Mouse (Mus musculus): ENCODE results near the gene Acvr1. TPM values are rescaled to one million over a fixed set of nuclear protein-coding genes. Genes with fewer than 3 reads are reported as not detected.
A peak's percentile ranks its signal among the peaks of the same experiment; 100 is the strongest.

Acvr1 gene
- polyA plus RNA-seq, 1 experiment from 2014 or later = 1.5 TPM

DNA sequence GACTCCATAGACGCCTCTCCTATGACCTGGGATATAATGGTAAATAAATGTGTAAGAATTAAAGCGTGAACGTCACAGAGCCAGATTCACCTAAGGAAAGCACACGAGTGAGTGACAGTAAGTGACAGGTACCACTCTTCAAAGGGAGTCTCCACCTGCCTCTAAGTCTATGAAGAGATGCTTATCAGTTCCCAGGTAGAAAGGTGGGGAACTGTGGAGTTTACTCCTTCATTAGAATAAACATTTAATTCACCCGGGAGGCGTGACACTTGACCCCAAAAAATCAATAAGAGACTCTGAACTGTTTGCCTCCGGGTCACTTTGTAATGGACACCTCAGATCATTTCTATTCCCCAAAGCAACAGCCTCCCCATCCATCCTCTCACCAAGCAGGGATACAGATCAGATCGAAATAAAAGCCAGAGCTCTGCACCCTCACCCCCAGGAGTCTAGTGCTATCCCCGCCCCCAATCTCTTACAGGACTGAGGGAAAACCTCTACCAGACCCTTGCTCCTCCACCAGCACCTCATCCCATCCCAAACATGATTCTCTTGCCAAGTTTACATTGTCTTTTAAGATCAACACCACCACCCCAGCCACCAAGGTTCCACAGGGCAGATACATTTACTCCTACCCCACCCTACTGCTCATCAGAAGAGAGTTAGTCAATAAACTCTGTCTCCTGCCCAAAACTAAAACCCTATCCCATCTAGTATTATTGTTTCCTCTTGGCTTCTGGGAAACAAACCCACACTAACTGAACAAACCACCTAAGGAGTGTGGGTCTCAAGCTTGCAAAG lies 9.7 kb downstream of the Acvr1 start:
- no peak for DNase-seq (ENCODE audit: low spot score)

DNA sequence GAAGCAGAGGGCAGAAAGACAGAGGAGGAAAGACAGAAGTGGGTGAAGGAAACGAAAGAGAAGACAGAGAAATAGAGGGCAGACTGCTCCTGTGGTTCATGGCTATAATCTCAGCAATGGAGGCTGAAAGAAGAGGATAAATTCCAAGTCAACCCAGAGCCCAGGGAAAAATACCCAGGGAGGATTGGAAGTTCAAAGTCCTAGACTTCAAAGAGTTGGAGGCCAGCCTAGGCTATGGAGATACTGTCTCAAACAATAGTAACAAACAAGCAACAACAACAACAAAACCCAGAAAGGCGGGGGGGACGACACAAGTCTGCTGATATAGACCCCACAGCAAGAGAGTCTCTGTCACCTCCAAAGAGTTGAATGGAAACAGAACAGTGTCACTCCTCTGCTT lies 14.7 kb downstream of the Acvr1 start:
- DNase-seq (ENCODE audit: low spot score) = no peak

DNA sequence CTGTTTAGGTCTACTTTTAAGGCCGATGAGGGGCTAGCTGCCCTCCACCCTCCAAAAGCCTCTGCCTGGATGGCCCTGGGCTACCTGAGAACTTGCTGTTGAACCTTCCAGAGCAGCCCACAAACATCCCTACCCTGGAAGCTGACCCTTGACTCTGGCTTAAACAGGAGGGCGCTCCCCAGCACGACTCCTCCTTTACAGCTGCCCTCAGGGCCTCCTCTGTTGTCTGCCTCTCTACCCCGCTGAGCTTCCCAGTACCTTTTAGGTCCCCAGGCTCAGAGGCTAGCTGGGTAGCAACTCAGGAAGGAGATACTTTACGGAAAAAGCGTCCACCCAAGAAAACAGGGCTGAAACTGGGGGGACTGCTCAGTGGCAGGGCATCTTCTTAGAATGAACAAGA lies 15.1 kb downstream of the Acvr1 start:
- no peak for DNase-seq (ENCODE audit: low spot score)

DNA sequence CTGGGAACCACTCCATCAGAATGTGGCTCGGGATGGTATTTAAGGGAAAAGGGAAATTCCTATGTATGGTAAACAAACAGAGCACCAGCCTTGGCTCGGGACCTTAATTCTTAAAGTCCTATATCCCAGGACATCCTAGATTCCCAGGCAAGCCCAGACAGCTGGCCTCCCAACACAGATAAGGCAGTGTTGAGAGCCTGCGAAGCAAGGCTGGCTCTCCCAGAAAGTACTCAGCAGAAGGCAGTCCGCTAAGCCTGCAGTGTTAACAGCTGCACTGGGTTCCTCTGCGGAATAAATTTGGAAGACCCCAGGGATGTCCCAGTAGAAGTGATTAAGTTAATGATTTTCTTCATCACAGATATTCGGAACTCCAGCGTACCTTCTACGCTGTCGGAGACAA lies 16.5 kb downstream of the Acvr1 start:
- no peak for DNase-seq (ENCODE audit: low spot score)

DNA sequence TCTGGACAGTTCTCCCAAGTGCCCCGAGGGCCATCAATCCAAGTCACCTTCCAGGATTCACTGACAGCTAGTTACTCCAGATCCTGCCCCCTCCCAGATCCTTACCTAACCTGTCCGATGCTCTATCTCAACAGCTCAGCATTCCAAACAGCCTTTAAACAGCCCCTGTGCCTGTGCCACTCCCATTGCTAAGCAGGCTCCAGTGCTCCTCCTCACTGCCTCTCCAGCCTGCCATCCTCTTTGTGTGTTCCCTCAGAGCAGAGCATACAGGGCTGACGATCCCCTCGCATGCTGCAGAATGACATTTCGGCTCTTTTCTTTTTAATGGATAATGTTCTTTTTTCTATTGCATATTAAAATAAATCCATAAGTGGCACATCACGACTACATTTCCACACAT lies 17.0 kb downstream of the Acvr1 start:
- DNase-seq (ENCODE audit: low spot score) = no peak

DNA sequence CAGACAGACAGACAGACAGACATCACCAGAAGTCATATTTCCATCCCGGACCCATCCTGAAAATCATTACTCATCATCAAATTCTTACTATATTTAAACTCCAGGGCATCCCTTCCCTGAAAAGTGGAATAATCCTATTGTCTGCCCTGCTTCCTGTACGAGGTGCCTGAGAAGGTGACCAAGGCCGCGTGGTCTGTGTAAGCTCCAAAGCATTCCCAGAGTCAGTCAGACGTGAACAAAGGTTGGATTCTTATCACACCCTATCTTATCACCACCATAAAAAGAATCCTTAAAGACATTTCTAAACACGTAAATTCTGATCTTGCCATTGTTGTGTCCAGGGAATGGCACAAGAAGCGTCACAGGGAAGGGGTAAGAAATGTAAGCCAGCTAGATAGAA lies 18.0 kb downstream of the Acvr1 start:
- DNase-seq (ENCODE audit: low spot score) = no peak

DNA sequence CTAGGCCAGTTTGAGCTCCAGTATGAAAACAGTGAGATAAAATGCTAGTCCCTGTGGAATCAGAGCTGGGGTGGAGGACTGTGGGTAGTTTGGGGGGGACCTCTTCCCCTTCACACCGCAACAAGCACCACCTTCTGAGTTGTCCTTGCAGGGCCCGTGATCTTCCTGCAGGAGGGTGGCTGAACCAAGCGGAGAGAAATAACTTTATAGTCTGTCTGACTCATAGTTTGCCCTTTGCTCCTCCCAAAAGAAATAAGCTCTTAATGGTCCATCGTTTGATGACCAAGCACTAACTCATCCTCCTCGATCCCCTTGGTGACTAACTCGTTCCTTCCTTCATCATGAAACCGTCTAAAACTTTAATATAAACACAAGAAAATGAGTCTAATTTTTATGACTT lies 20.7 kb downstream of the Acvr1 start:
- DNase-seq (ENCODE audit: low spot score) = no peak

DNA sequence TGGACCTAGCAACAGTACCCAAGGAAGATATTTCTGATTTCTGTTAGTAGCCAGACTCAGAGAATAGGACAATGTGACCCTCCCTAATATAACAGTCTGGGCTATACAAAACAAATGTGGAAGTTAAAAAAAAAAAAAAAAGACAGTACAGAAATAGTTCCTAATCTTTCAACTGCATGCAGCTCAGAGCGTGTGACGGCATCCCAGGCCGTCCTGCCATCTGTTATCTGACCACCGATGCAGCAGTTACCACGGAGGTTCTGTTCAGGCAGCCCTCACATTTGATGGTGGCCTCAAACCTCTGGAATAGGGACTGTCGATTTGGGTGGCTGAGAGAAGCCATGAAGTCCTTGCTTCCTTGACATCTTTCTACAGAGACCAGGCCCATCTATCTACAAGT lies 22.6 kb downstream of the Acvr1 start:
- no peak for DNase-seq (ENCODE audit: low spot score)

DNA sequence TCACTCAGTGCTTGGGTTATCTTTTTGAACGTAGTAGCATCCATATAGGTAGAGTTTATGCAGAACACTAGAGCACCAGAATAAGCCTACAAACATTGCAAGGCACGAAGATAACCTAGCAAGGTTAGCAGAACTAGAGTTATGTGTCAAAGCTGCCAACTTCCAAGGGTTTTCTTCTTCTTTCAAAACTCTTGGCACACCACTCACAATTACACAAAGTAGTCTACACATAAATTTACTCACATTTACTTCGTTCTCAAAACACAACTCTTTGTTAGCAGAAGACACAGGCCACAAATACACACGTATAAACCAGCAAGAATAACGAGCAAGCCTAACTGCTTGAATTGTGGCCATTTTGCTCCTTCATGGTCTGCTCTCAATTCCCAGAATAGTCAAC lies 23.7 kb downstream of the Acvr1 start:
- no peak for DNase-seq (ENCODE audit: low spot score)

DNA sequence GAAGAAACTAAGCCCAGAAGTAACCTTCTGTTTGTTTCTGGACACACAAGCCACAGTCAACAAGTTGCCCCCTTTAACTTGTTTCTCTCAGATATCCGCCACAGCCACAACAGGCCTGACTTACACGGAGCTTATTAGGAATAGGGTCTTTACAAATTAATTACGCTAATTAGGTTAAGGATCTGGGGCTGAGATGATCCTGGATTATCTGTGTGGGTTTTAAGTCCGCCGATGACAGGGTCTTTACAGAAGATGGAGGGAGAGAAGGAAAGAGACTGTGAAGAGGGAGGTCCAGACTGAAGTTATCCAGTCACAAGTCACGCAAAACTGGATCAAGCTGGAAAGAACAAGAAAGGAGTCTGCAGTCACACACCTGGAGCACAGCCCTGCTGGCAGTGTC lies 28.8 kb downstream of the Acvr1 start:
- DNase-seq (ENCODE audit: low spot score) = no peak

DNA sequence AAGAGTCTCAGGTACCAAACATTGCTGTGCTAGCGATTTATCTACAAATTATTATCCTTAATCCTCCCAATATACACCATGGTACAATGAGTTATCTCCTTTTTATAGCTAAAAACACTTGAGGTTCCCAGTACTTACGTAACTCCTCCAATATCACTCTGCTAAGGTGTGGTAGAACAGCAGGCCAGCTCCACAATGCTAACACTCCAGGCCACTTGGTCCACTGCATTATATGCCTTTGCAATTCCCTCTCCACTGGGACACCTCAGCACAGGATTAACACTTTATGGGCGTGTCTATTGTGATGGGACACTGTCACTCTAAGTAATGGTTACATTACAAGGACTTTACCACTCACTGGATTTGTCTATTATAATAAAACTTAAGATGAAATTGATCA lies 30.2 kb downstream of the Acvr1 start:
- DNase-seq (ENCODE audit: low spot score) = no peak

DNA sequence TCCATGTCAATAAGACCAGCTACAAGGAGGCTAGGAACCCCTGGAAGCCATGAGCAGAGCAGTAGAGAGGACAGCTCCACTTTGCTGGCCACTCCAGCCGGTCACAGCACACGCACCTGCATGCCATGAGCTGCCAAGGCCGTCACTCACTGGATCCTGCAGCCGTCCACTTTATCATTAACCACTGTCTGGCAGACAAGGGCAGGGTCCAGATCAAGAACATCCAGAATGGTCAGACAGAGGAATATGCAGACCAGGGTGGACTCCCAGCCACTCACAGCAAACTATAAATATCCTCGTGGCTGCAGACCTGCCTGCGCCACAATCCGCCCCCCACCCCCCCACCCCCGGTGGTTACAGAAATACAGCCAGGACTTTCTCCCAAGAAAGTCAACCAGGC lies 31.7 kb downstream of the Acvr1 start:
- no peak for DNase-seq (ENCODE audit: low spot score)

DNA sequence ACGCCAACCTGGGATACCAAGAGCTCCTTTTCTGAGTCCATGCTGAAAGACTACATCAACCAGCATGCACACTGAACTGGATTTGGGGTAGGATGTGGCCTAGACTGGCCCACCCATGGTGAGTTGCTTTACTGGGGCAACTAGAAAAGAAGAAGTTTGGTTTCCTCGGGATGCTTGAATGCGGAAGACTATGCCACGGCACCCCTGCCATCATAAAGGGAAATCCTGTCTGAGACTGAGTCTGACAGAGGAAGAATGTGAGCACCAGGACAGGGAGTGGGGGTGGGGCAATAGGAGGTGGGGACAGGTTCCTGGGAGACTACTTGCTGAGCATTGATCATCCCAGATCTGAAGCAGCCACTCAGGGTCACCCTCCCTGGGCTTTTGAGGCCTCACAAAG lies 32.6 kb downstream of the Acvr1 start:
- DNase-seq (ENCODE audit: low spot score) = no peak

DNA sequence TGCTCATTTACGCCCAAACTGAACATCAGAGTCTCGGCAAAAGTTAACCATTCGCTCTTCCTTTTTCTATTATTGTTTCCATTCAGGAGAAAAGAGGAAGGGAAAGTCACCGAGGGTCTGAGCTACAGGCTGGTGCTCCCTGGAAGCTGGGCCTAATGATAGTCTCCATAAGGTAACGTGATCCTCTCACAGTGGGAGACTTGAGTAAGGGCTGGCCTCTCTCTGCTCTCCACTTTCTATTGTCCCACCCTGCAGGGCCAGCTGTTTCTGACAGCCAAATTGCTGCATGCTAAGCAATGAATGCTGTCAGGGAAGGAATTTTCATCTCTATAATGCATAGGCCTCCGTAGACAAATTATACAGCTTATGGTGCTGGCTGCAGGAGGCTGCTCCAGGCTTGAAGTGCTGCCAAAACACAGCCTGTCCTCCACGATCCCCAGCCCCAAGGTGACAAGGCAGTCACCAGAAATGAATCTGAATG lies 33.4 kb downstream of the Acvr1 start:
- DNase-seq (ENCODE audit: low spot score) = no peak

DNA sequence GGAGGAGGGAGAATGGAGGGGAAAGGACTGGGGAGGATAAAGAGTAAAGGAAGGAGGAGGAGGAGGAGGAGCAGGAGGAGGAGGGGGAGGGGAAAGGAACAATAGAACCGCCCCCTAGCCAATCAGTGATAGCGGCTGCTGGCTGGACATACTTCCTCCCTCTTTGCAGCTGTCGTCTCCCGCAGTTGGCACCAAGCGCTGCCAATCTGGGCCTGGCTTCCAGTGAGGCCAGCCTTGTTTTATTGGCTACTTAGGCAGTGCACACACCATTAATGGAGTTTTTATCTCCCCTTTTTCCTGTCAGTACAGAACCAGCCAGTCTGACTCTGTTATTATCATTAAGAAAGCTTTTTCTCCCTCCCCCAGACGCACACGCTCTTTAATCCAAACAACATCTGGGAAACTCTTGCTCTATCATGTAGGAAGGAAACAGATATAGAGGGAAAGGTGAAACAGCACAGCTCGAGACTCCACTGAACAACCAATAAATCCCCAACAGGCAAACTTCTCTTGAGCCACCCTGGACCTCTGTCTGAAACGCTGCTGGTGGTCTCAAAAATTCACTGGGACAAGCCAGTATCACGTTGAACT lies 34.6 kb downstream of the Acvr1 start:
- DNase-seq (ENCODE audit: low spot score) = peak; percentile 33

DNA sequence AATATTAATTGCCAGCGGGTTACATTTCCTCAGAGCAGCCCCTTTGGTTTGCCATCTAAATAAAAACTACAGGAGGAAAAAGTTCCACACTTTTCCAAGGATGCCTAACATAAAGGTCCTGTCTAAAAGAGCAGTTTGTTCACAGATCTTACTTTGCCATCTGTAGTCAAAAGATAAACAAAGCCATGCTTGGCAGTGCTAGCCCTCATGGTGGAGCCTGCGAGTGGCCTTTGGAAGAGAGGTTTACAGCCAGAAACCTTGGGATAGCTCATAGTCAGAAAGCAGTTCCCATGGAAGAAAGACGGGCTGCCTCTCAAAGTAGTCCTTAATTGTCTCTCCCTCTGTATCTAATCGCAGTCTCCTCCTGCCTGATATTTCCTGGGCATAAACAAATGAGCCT lies 36.4 kb downstream of the Acvr1 start:
- no peak for DNase-seq (ENCODE audit: low spot score)

DNA sequence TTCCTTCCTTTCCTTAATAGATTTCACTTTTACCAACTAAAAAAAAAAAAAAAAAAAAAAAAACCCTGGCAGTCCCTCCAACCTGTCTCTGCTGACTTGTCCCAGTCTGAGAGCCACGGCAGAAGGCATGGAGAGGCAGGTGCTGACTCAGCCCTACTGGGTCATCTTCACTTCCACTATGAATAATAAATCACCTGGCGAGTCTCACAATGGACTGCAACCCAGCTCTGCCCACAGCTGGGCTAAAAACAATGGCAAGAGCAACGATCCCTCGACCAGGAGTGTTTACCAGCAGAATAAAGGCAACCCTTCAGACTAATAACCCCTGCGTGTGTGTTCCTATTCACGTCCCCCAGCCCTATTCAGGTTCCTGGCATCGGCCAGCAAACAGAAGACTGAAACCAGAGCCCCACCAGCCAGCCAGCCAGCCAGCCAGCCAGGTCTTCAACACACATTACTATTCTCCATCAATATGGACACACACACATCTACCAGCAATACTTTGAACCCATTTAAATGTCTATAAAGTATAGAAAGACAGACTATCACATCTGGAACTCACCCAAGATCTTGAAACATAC lies 37.0 kb downstream of the Acvr1 start:
- DNase-seq (ENCODE audit: low spot score) = no peak

DNA sequence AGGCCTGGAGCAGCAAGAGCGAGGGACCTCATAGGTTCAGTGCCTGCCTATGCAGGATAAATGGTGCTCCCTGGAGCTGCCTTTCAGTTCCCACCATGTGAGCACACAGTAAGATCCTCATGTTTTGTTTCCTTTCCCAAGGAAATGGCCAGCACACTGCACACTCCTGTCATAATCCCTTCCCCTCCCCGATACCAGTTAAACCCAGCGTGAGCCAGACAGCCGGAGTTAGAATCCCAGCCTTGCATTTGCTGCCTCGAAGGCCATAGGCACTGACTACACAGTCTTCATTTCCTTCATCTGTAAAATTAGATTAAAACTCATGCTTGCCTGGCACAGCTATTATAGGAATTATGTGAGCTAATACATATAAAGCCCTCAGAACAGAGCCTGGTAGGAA lies 37.6 kb downstream of the Acvr1 start:
- no peak for DNase-seq (ENCODE audit: low spot score)

DNA sequence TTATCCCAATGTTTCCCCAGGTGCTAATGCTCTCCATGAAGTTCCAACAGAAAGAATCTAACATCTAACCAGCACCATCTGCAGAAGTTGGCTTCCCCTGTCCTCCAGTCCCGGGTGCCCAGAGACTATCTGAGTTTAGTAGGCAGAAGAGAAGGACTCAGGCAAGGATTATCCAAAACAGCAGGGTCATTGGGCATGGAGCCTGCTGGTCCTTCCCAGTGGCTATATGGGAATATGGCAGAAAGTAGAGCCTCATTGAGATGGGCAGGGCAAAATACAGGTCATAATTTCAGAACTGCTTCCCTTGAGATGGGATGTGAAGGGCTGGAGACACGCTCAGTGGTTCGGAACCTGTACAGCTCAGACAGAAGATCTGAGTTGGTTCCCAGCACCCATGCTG lies 39.2 kb downstream of the Acvr1 start:
- no peak for DNase-seq (ENCODE audit: low spot score)

DNA sequence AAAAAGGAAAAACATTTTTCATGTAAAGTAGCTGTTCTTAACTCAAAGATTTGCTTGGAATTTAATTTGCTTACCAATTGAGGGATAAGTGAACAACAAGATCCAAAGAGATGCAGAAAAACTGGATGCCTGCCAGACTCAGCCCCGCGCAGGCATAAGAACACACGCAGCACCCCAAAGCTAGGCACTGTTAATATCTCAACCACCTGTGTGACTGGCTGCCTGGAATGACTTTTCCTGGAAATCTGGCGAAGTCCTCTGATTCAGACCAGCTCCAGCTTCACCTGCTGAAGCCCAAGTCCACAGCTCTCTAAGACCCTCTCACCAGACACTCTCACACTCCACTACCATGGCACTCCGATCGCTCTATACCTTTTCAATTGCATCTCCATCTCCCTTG lies 42.6 kb downstream of the Acvr1 start:
- no peak for DNase-seq (ENCODE audit: low spot score)

DNA sequence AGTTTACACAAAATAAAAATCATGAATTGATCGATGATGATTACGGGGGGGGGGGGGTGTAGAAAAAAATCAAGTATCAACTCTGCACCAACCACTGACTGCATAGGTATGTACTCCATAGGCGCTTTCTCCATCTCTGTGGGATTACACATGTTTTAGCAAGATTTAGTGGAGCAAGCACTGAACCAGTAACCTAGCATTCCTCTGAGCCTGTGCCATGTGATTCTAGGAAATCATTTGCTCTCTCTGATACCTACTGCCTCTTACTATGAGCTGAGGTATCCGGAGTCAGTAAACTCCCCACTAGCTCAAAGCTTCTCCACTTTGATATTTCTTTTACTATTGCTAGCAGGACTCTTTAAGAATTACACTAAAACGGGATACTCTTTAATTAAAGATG lies 43.1 kb downstream of the Acvr1 start:
- no peak for DNase-seq (ENCODE audit: low spot score)

DNA sequence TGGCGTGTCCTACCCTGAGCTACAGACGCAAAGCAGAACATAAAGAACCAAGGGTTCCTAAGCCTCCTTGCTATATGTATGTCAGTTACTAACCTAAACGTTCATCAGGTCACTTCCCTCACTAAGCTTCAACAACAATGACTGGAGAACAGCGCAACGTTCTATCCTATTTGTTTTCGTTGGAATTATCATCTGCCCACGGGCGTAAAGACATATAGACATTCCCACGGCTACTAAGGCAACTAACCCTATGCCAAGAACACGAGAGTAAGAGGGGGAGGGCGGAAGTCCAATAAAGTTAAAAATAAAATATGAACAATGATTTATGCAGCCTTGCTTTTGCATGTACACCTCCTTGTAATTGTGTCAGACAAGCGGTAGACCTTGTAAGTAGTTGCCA lies 43.9 kb downstream of the Acvr1 start:
- DNase-seq (ENCODE audit: low spot score) = no peak

DNA sequence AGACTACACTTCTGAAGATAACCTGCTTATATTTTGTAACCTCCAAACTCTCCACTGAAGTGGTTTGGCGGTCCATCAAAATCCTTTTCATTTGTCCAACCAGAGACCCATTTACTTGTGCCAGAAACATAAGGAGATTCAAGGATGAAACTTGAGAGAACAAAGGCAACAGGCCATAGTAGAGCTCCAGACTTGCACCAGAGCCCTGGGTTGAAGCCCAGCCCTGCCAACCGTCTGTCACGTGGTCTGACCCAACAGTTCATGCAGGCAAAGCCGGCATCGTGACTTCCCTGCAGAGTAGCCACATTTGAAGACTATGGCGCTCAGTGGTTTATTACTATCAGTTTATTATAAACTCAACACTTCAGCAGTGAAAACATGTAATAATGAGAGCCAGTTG lies 45.3 kb downstream of the Acvr1 start:
- no peak for DNase-seq (ENCODE audit: low spot score)
